Mouse (Mus musculus): ENCODE measurements around the gene Zfp637. TPM values are rescaled to one million over a fixed set of nuclear protein-coding genes. Genes with fewer than 3 reads are reported as not detected.

Gene Zfp637
- 9.6 to 14.5 TPM (median 11.3 TPM) in 4 replicates for total RNA-seq (2023; ENCODE audit: inconsistent age)

GRCm38 (mm10) chr6:117840686-117841510 is at the start of gene Zfp637:
Gene Zfp637 (plus strand): TSS chr6:117841180.

DNA sequence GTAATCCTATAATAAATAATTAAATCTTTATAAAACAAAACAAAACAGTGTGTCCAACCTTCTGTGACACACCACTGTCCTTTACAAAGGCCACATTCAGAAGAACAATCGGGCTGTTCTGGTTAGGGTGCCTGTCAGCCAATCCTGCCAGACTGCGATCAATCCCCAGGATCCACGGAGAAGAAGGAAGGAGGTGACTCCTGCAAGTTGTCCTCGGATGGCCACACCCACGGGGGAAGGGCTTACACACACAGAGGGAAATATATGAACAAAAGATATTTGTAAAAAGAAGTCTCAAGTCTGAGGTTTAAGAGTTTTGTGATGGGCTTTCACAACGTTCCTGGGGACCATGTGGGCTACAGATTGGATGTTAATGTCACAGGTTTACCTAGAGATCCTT is 20.9 kb downstream of the Zfp637 start, which contains the start of gene Zfp239:
Zfp239 (plus strand) TSS at position 253 of the 400 bp plus-strand sequence.

Other genes with a start within 250 kb of the Zfp637 start
- 2.1 to 6.5 TPM (median 3.1 TPM) in 4 replicates for gene Zfp239, start 20.9 kb downstream of the Zfp637 start, total RNA-seq (2023; ENCODE audit: inconsistent age)
- 712 to 875 TPM (median 771 TPM) in 4 replicates for gene Hnrnpf, start 59.1 kb downstream of the Zfp637 start, total RNA-seq (2023; ENCODE audit: inconsistent age)
- gene Fxyd4, start 96.5 kb downstream of the Zfp637 start, total RNA-seq (2023; ENCODE audit: inconsistent age), result 0.87 to 2.0 TPM (median 1.8 TPM) in 3 of 4 replicates, not detected in the other
- 0.36 to 0.64 TPM (median 0.51 TPM) in 3 of 4 replicates, not detected in the other for gene Rasgef1a, start 170.3 kb downstream of the Zfp637 start, total RNA-seq (2023; ENCODE audit: inconsistent age)

All from B cell, adult (primary cell).